In genomic region chr15:83407502-83407901, GRCm38 (mm10) we compare ENCODE assay signal across 20 mouse cellular contexts. TPM values are rescaled to one million over a fixed set of nuclear protein-coding genes. Genes with fewer than 3 reads are reported as not detected.
DNase-seq lines count a peak whose midpoint lies in the region; ATAC-seq and TF ChIP-seq lines count a peak whose summit lies in the region.
"Had no signal": no experiment of that assay in that cellular context is flagged by ENCODE, and none has a peak within 500 bp of the region (broad histone marks: within the 10 kb centered on the region; RNA-seq: fewer than 3 reads in every experiment).

No protein-coding gene starts in this region.

- TF ChIP-seq CTCF in gastrocnemius, adult 2 months (IDR thresholded peaks at IDR 0.05): no peak

- H3K4me2 ChIP-seq in lung, embryonic 15.5 days: no peak overlapping the region
- H3K4me2 ChIP-seq: embryonic facial prominence, embryonic 15.5 days; heart, embryonic 15.5 days; hindbrain, embryonic 15.5 days had no signal

- H3K36me3 ChIP-seq in lung, embryonic 15.5 days: no peaks in the 10 kb centered on the region
- H3K36me3 ChIP-seq: embryonic facial prominence, embryonic 15.5 days; heart, embryonic 15.5 days; hindbrain, embryonic 15.5 days had no signal

- 71% methylated on average over 5 of the region's 5 CpGs for WGBS in lung, embryonic 15.5 days

- no peaks in the 10 kb centered on the region for H3K27me3 ChIP-seq in lung, embryonic 15.5 days
- H3K27me3 ChIP-seq: embryonic facial prominence, embryonic 15.5 days; heart, embryonic 15.5 days; hindbrain, embryonic 15.5 days had no signal

- H3K27ac ChIP-seq in gastrocnemius, adult 2 months: 0 out of 2 replicates have a peak overlapping the region, but pooled peaks have one; percentile 17
- peak overlapping the region; percentile 74; the same call in 1 of the 2 replicates for H3K27ac ChIP-seq in lung, embryonic 15.5 days
- H3K27ac ChIP-seq in brown adipose tissue, adult 24 weeks (replicated peaks; ENCODE audit: low read depth, low read length): 0 out of 2 replicates have a peak overlapping the region, but pooled peaks have one; percentile 21
- H3K27ac ChIP-seq: embryonic facial prominence, embryonic 15.5 days; forebrain, embryonic 10.5 days; heart, embryonic 15.5 days; hindbrain, embryonic 15.5 days had no signal

- peaks cover 36% of the 10 kb centered on the region for H3K4me1 ChIP-seq in lung, embryonic 15.5 days
- peaks cover 14% of the 10 kb centered on the region for H3K4me1 ChIP-seq in brown adipose tissue, adult 24 weeks (ENCODE audit: control insufficient read depth, insufficient read depth, insufficient read length, low read length)
- H3K4me1 ChIP-seq: hindbrain, embryonic 15.5 days had no signal

- H3K4me3 ChIP-seq in gastrocnemius, adult 2 months: no peak overlapping the region
- no peak overlapping the region for H3K4me3 ChIP-seq in lung, embryonic 15.5 days
- H3K4me3 ChIP-seq in brown adipose tissue, adult 24 weeks (ENCODE audit: insufficient read depth, low read depth, low read length): no peak overlapping the region
- H3K4me3 ChIP-seq: embryonic facial prominence, embryonic 15.5 days; erythroblast, embryonic 14.5 days; forebrain, embryonic 10.5 days; heart, embryonic 15.5 days; hindbrain, embryonic 15.5 days had no signal

- ATAC-seq in lung, embryonic 15.5 days (ENCODE audit: borderline replicate concordance, extremely low read depth, low FRiP score, low TSS enrichment): no peak
- ATAC-seq: forebrain, embryonic 14.5 days; intestine, embryonic 16.5 days had no signal

- no peaks in the 10 kb centered on the region for H3K9me3 ChIP-seq in lung, embryonic 15.5 days
- H3K9me3 ChIP-seq: embryonic facial prominence, embryonic 15.5 days; heart, embryonic 15.5 days; hindbrain, embryonic 15.5 days had no signal

- H3K9ac ChIP-seq in lung, embryonic 15.5 days: no peak overlapping the region
- H3K9ac ChIP-seq: embryonic facial prominence, embryonic 15.5 days; heart, embryonic 15.5 days; hindbrain, embryonic 15.5 days had no signal

- intact Hi-C loops in gastrocnemius, adult 2 months (cut with DNase I): no loop called here

- no peak for DNase-seq in gastrocnemius, adult 2 months
- no peak for DNase-seq in gastrocnemius, postnatal 25 days
- DNase-seq in lung, postnatal 25 days (ENCODE audit: low spot score): no peak
- DNase-seq in cerebellum, adult 11-12 months: no peak
- DNase-seq in natural killer cell, adult 2 months (ENCODE audit: low spot score in 2 of 2): no peak
- DNase-seq: adrenal gland, postnatal 10 days; cerebellum, adult 2 months; cerebellum, postnatal 14 days; embryo, embryonic 11 days; gastrocnemius, postnatal 10 days; heart, postnatal 14 days had no signal

RNA-seq across cellular contexts. Expression of gene Pacsin2, which starts 56.9 kb away (rescaled TPM):
- 10 to 100 TPM; 43.7 to 70.1 TPM for total RNA-seq in gastrocnemius, adult 2 months (2021)
- total RNA-seq in gastrocnemius, postnatal 25 days (2021): 10 to 100 TPM; 51.6 to 53.8 TPM
- 68.1 and 70.9 TPM in 2 replicates for polyA plus RNA-seq in lung, embryonic 15.5 days (2015; fragmentation: Nextera tagmentation; extraction: Ambion mirVana)
- polyA plus RNA-seq in brown adipose tissue, adult 24 weeks (2012; ENCODE audit: insufficient read depth, insufficient read length, missing spikeins): 42.5 and 50.0 TPM in 2 replicates

RNA-seq across cellular contexts. Expression of gene Arfgap3, which starts 57.5 kb away (rescaled TPM):
- total RNA-seq in gastrocnemius, adult 2 months (2021): 1 to 10 TPM; 6.0 to 6.7 TPM
- total RNA-seq in gastrocnemius, postnatal 25 days (2021): 1 to 10 TPM; 5.8 to 9.6 TPM
- 38.3 and 43.9 TPM in 2 replicates for polyA plus RNA-seq in lung, embryonic 15.5 days (2015; fragmentation: Nextera tagmentation; extraction: Ambion mirVana)
- 6.4 and 12.2 TPM in 2 replicates for polyA plus RNA-seq in brown adipose tissue, adult 24 weeks (2012; ENCODE audit: insufficient read depth, insufficient read length, missing spikeins)

Comparison
In these comparisons a context has a peak if more than half of its experiments do, and no peak if none do; other contexts are left out.
1. H3K27ac ChIP-seq: peak in every context shown above with its lines; median percentile 74 in lung, embryonic 15.5 days; 21 in brown adipose tissue, adult 24 weeks; 17 in gastrocnemius, adult 2 months.